Mouse (Mus musculus) small intestine, adult 2 months (tissue): ENCODE measurements around the gene Adgrf3.

Experiments used
- CTCF ChIP-seq: fragments of 200-500 bp; IDR thresholded peaks from 2 replicates; pipeline ENCODE4 v1.5.1; 2012; ENCODE audit warnings: low read depth, mild to moderate bottlenecking, control low read depth, inconsistent platforms, low read length, moderate library complexity, mixed read lengths; ENCODE audit not compliant: insufficient replicate concordance, insufficient read length; ENCODE audit errors: extremely low read depth
- POLR2A ChIP-seq: fragments of 200-500 bp; IDR thresholded peaks from 2 replicates; pipeline ENCODE4 v1.6.1; 2012; ENCODE audit warnings: low read depth, mild to moderate bottlenecking, control low read depth, inconsistent platforms, low read length, moderate library complexity

DNA sequence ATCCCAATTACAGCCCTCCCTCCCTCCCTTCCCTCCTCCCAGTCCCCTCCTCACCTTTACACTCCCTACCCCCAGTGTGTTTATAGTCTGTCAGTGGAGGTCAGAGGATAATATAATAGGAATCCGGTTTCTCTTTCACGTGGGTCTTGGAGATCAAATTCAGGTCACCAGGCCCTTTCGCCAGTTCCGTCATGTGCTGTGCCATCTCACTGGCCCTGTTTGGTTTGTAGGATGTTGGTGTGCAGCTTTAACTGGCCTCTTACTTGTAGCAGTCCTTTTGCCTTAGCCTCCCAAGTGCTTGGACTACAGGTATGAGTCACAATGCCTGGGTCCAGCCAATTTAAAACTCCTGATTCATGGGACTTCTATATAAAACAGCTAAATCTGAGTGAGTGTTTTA, 29.7 kb downstream of the Adgrf3 start:
- TF ChIP-seq POLR2A (no peak), CTCF (no peak)
